Mouse (Mus musculus) lung, postnatal 4 days (tissue): ENCODE data around the gene Ergic1.
A peak's percentile ranks its signal among the peaks of the same experiment; 100 is the strongest.

Source experiments
- DNase-seq, 2 experiments: peaks; one replicate each; pipeline ENCODE4 v3.0.0; 2021

Ergic1 gene

DNA sequence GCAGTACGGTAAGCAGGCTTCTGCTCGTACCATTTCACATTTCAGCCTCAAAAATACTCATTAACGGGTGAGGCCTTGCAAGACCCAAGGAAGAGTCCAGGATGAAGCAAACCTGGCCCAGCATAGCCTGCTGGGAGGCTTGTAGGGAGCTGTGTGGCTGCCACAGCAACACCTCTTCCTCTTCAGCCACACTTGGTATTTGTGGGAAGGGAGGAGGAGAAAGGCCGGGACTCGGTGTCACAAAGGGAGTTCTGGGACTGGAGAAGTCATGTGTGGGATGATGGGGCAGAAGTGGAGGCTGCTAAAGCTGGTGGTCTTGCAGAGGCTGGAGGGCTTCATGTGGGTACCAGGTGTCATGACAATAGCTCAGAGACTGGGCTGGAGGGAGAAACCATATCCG lies 40.2 kb downstream of the Ergic1 start:
- no peak for DNase-seq

DNA sequence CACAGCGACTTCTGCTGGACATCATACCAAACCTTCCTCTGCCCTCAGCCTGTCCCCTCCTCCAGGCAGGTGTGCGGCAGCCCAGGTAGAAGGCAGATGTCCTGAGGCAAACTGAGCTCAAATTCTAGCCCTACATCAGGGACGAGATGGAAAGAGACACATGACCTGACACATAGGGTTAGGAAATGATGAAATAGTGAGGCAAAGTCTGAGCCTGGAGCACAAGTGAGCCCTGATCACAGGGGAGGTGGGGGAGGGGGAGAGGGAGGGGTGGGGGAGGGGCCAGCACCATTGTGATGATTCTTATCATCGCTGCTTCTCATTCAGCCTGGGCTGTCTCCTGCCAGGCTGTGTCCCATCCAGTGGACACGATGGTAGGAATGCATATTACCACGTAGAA lies 40.6 kb downstream of the Ergic1 start:
- DNase-seq: no peak

DNA sequence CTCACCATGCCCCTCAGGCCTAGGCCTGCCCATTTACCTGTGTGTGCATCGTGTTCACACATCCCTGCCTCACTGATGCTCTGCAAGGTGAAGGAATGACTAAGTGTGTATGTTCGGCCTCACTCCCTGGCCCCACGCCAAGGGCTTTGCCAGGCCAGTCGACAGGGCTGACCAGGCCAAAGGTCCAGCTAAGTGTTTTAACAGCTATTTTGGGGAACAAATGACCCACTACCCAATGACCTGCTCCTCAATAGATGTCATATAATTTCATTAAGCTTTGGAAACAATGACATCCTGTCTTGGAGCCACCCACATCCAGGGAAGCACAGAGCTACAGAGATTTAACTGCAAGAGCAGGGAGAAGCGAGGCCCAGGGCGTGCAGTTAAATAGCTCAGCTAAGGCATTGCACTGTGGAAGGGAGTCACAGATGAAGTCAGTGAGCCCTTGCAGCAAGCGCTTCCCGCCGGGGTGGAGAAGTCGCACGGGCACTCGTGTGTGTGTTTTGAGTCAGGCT lies 41.1 kb downstream of the Ergic1 start:
- DNase-seq: peak; percentile 76

DNA sequence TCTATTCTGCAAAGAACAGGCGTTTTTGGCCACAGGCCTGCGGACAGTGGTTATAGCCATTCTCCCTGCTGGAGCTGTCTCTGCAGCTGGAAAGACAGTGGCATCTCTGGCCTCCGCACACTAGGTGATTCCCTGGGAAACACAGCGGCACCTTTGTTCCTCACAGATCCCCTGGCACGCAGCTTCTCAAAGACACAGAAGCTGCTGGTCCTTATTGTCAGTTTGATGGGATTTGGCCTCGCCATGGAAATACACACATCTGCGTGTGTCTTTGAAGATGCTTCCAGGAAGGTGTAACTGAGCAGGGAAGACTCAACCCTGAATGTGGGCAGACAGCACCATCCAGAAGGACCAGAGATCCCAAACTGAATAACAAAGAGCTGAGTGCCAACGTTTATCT lies 42.0 kb downstream of the Ergic1 start:
- DNase-seq: no peak

DNA sequence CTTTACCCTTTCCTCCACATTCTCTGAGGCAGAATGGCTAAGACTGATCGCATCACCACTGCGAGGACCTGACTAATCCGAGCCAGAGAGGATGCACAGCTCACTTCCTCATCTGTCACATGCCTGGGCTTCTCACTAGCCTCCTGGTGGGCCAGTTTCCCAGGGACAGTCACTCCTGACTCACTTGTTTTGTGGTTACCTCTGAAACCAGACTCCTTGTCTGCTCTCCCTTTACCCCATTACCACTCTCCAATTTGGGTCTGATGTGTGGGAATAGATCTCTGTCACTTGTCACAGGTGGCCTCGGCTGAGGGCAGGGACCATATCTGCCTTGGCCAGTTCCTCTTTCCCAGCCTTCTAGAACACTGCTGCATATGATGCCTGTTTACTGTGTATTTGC lies 44.3 kb downstream of the Ergic1 start:
- peak in 1 of 2 experiments; percentile 44 for DNase-seq

DNA sequence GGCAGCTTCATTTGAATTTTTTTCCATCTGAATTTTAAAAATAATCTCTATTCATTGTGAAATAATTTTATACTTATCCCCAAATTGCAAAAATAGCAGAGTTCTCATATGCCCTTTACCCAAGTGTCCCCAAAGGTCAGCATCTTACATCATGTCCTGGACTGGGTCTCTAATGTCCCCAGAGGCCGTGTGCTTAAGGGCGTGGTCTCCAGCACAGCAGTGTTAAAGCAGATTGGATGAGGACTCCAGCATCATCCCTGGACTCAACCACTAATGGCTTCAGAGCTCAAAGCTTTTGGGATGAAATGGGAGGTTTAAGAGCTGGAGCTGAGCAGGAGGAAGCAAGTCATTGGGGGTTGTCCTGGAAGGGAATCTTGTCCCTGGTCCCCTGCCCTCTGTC lies 45.2 kb downstream of the Ergic1 start:
- DNase-seq: no peak

DNA sequence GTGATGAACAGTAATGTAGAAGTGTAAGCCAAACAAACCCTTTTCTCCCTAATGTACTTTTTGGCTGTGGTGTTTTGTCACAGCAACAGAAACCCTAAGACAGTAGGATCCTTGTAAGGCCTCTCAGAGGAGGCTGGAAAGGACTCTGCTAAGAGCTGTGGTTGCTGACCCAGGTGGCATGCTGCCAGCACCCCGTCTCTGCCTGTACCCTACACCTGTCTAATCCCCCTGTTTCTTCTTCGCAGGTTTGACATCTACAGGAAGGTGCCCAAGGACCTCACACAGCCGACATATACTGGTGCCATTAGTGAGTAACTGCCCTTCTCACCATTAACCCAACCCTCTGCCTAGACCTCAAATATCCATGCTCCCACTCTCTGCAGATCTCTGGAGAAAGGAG lies 47.1 kb downstream of the Ergic1 start:
- DNase-seq: no peak

DNA sequence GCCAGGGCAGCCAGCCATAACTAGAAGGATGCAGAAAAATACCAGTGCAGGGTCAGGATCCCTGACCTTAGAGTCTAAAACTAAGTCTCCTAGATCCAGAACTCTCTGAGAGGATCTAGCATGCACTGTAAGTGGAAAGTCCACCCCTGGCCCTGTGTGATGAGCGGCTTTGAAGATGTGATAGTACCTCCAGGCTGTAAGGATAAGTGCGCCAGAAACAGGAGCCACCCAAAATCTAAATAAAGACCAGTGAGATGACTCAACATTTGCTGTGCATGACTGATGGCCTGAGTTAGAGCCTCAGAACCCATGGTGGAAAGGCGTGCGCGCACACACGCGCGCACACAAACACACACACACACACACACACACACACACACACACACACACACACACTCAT lies 47.6 kb downstream of the Ergic1 start:
- DNase-seq: no peak

DNA sequence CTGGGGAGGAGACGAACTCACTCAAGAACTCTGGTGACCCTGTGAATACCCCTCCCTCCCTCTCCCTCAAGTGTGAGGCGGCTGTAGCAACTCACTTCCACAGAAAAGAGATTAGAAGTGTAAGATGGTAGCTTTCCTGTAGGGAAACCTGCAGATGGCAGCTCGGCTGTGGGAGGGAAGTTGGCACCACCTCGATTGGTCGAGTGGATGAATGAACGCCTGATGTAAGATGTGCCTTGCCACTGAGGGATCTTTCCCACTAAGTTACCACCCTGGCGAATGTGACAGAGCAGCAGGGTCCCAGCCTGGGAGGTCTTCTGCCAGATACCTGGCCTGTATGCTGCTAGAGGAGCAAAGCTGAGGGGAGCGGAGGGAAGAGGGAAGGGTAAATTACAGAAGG lies 48.5 kb downstream of the Ergic1 start:
- peak in 1 of 2 experiments; percentile 19 for DNase-seq

DNA sequence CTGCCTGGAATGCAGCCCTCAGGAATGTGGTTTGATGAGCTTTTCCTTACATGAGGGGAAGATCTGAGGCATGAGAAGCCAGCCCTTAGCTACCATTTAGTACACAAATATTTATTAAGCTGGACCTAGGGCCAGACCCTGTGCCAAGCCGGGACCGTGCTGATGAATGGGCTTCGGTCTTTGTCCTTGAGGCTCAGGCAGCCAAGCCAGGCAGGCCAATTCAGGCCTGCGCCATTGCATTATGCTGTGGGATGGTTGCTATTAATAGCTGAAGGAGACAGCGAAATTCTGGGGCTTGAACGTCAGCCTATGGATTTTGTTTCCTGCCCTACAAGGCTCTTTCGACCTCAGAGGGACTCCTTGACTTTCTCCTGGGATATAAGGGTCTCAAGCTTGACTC lies 50.0 kb downstream of the Ergic1 start:
- peak; percentile 60 to 82 for DNase-seq

DNA sequence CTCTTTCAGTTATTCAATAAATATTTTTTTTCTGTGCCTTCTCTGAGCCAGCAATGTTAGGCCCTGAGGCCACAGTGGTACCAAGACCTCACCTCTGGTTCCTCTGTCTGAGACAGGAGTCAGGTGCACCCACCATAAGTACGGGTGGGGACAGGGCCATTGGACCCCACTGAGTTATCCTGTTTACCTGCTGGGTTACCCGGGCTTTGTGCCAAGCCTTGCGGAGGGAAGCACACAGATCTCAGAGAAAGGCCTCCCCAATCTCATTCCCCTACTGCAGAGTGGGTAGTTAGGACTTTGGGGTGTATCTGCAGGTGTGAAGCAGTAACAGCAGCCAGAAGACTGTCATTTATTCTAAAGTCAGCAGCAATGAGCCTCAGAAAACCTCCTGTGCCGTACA lies 50.6 kb downstream of the Ergic1 start:
- no peak for DNase-seq

DNA sequence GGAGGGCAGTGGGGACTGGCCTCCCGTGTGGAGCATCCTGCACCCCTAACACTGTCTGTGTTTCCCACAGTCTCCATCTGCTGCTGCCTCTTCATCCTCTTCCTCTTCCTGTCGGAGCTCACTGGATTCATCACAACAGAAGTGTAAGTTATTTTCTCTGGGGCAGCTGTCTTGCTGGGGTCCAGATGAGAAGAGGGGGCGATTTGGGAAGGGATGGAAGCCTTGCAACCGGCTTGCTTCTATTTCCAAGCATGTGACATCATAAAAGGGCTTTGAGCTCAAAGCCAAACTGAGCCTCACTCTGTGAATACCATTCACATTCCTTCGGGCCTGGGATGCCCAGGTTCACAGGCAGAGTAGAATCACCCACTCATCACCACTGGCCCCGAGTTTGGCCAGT lies 53.0 kb downstream of the Ergic1 start:
- no peak for DNase-seq

DNA sequence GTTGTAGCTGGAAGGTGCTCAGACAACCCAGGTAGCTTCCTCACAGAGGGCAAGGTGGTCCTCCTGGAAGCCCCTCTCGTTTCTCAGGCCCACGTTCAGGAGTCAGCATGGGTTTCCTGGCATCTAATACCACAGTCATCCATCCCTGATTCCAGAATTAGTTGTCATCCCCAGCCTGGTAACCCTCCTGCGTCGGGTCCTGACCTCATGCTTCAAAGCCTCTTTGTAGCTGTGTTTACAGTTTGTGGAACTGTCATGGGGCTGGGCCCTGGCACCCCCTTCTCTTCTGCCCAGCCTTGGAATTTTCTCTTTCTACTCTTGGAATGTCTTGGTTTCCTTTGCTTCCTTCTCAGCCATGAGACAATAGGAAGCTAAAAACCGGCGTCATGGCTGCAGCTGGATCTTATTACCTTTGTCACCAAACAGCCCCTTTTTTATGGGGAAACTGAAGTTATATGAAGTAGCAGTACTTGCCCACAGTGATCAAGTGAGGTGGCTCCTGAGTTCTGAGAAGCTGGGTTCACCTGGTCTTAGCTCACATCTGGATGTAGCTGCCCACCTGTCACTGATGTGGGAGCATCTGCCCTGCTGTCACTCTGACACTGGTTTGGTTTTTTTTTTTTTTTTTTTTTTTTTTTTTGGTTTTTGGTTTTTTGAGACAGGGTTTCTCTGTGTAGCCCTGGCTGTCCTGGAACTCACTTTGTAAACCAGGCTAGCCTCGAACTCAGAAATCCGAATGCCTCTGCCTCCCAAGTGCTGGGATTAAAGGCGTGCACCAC lies 53.6 kb downstream of the Ergic1 start:
- DNase-seq: no peak

DNA sequence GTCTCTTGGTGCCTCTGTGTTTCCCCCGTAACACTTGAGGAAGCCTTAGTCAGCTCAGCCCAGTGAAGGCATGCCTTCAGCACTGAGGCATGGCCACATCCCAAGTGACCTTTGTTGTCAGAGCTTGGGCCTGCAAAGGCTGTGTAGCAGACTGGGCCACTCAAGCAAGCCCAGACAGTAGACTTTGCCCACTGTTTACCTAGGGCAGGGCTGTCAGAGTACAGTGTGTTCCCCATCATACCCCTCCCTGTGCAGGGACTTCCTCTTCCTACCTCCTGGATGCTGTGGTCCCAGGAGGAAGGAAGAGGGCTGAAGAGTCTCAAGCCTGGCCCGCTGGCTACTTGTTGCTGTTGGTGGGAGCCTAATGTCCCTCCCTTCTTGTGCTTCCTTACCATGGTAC lies 55.4 kb downstream of the Ergic1 start:
- peak; percentile 50 to 79 for DNase-seq

DNA sequence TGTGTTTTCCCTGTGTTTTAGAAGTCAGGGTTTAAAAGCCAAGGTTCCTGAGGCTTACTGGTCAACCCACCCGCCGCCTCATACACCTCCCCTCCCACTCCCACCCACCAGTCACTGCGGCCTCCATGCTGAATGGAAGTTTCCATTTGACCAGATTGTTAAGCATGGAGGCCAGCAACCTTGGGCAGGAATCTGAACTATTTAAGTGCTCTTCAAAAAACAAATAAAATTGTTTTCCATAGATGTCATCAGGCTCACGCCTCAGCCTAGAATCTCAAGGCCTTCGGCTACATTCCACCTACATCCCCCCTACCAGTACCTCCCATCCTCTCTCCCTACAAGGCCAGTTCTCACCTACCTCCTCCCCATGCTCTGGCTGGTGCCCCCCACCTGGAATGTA lies 57.2 kb downstream of the Ergic1 start:
- peak in 1 of 2 experiments; percentile 52 for DNase-seq

DNA sequence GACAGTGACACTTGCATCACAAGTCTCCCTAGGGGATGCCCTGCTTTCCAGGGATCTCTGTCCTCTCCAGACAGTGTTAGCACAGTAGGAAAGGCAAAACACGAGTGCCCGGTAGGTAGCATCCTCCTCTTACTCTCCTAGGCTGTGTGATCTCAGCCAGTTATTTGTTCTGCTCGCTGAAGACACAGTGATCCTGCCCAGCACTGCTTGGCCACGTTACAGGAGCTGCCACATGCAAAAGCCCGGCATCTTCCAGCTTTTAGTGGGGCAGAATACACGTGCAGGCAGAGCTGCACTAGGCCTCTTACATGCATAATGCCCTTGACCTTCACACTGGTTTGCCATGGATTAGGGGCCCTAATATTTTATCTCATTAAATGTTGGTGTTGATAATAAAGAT lies 58.3 kb downstream of the Ergic1 start:
- no peak for DNase-seq

DNA sequence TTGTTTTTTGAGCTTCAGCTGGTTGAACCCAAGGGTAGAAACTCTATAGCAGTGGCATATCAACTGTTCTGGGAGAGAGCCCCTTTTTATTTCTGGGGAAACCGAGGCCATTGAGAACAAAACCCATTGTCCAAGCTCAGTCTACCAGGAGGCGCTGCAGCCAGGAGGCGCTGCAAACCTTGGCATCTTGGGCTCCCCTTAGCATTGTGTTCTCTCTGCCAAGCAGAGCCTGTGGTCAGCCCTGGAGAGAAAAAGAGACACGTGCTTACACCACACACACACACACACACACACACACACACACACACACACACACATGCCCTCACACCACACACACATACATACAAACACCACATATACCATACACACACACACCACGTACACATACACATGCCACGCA lies 59.0 kb downstream of the Ergic1 start:
- DNase-seq: no peak

DNA sequence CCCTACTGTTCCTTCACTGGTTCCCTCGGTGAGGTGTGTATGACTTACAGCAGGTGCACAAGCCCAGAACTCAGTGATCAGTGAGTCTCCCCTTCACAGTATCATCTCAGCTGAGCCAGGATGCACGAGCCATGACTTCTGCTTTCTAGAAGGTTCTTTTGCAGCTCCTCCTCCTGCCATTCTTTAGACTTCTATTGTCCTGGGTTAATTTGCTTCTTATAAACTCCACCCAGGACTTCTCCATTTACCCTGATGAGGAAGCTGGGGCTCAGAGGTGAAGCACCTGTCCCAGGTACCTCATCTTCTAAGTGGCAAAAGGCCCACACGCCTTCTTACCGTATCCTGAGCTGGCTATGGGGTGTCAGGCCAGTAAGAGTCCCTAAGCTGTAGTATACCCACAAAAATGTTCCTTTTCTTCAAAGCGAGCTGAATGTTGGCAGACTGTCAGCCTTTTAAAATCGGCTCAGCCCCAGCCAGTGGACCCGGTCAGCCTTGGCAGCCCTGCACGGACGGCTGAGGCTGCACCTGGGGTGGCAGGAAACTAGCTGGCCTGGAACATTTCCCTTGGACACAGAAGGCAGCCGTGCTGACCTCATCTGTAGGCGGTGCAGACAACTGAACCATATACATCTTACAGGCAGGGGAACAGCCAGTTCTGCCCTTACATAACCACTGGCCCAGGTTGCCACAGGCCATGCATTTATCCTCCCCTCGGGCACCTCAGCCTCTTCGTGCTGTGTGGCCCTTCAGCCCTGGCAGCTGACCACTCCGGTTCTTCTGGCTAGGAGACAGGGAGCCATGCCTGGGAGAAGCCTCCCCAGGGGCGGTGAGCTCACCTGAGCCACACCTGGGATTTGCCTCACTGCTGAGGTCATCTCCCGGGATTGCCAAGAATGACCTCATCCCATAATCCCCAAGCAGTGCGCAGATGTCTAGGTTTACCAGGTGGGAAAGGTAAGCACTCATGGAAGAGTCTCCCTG lies 59.8 kb downstream of the Ergic1 start:
- peak; percentile 73 to 84 for DNase-seq

DNA sequence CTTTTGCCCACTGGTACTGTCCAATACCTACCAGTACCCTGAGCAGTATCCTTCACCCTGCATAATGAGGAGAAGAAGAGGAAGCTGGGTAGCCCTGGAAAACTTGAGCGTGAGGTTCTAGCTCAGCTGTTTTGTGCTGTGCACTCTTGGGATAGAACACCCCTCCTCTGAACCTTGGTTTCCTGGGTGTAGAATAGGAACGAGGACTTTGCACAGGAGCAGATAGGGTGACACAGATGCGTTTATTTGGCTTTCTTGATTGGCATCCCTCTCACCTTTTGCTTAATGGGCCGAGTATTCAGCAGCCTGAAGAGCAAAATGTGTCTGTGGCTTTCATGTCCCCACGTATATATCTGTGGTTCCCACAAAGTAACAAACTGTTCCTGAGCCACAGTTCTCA lies 60.6 kb downstream of the Ergic1 start:
- no peak for DNase-seq

DNA sequence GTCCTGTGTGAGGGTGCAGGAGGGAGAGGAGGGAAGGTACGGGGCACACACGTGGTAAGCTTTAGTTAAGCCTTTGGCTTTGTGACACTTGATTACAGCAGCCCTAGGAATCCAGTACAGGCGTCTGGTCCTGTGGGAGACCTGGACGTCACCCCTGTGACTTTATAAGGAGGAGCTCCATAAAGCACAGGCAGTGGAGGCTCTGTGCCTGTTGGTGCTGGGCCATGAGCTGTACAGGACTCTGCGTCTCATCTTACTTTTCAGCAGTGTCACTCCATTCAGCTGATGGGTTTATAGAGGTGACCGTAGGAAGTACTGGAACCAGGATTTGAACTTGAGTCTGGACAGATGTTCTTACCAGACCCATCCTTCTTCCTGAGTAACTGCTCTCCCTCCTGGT lies 62.7 kb downstream of the Ergic1 start:
- DNase-seq: no peak

DNA sequence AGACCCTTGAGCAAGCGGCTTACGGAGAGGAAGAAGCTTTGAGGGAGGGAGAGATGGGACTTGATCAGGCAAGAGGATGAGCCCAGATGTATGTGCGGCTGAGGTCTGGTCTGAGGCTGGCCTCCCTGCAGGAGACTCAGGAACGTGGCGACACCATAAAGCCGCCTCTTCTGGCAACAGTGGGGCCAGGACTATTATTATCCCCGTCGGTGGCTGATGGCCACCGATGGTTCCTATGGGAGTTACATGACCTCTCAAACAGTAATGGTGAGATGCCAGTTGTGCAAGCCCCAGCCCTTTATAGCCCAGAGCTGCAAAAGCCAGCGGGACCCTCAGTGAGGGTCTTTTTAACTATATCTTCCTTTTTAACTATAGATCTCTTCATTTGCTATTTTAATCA lies 63.7 kb downstream of the Ergic1 start:
- DNase-seq: no peak

DNA sequence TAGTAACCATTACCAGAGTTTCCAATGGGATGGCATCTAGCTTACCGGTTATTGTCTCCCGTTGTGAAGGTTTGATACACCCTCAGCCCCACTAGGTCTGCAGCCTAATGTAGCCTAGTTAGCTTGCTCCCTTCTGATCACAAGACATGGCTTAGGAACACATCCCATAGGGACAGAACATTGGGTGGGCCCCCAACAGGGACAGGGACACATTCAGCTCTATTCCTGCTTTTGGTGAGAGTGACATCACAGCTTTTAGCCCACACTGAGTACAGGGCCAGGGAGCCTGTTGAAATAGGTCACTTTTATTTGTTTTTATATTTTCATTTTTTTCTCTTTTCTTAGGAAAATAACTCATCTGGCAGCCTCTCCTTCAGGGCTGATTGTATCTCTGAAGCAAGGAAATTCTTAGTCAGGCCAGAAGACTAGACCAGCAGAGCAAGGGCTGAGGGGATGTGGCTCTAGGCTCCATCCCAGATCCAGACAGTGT lies 64.3 kb downstream of the Ergic1 start:
- no peak for DNase-seq

DNA sequence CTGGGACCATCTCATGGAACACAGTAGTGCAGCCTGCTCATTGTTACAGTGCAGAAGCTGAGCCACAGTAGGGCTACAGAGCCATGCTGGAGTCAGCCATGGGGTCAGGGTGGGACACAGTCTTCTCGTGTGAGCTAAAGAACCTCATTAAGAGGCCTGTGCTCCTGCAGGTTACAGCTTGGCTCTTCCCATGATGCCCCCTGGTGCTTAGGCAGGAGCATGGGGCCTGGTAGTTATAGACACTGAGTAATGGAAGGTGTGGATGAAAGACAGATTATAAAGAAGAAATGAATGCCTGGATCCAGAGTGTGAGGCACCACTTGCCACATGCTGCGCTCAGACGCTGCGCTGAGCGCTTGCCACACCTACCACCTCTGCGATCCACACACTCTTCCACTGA lies 67.2 kb downstream of the Ergic1 start:
- DNase-seq: no peak

DNA sequence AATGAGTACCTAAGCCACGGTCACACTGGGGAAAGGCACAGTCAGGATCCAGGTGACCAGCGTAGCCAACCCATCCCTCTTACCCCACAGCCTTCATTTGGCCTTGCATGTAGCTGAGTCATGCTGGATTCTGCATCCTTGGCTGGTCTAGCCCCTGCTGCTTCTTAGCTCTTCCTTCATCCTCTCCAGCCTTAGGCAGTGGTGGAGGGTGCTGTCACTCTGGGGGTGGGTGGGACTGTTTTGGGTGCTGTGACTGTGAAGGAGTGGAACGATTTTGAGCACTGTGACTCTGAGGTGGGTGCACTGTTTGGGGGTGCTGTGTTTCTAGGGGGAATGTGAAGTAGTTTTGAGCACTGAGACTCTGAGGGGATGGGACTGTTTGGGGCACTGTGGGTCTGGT lies 67.6 kb downstream of the Ergic1 start:
- DNase-seq: no peak
